Mouse (Mus musculus) retina, embryonic 14.5 days (tissue): ENCODE measurements around the gene Hdgfl3.
A peak's percentile ranks its signal among the peaks of the same experiment; 100 is the strongest.

ENCODE experiments used
- DNase-seq: peaks from one replicate; pipeline ENCODE4 v3.0.0-alpha.2; 2015; ENCODE audit warnings: low spot score

Hdgfl3 gene

GRCm38 (mm10) chr7:81934267-81934745, at the start of gene Hdgfl3:
Gene Hdgfl3 (minus strand): TSS chr7:81934473.
- DNase-seq, result peak; percentile 88

GRCm38 (mm10) chr7:81983651-81984050, 49.4 kb upstream of the Hdgfl3 start:
- DNase-seq, result no peak

GRCm38 (mm10) chr7:81978304-81978703, 44.0 kb upstream of the Hdgfl3 start:
- no peak for DNase-seq

- DNase-seq, result no peak
Measured at GRCm38 (mm10) chr7:81974616-81975015, 40.3 kb upstream of the Hdgfl3 start.

GRCm38 (mm10) chr7:81973939-81974338, 39.7 kb upstream of the Hdgfl3 start:
- DNase-seq, result no peak

- no peak for DNase-seq
Measured at GRCm38 (mm10) chr7:81973339-81973738, 39.1 kb upstream of the Hdgfl3 start.

GRCm38 (mm10) chr7:81968975-81969374, 34.7 kb upstream of the Hdgfl3 start:
- DNase-seq, result no peak

- DNase-seq, result no peak
Measured at GRCm38 (mm10) chr7:81968451-81968850, 34.2 kb upstream of the Hdgfl3 start.

GRCm38 (mm10) chr7:81966195-81966594, 31.9 kb upstream of the Hdgfl3 start:
- DNase-seq, result no peak

GRCm38 (mm10) chr7:81959704-81960103, 25.4 kb upstream of the Hdgfl3 start:
- peak; percentile 79 for DNase-seq

- peak; percentile 61 for DNase-seq
Measured at GRCm38 (mm10) chr7:81954208-81954846, 20.1 kb upstream of the Hdgfl3 start.

- DNase-seq, result no peak
Measured at GRCm38 (mm10) chr7:81950499-81950898, 16.2 kb upstream of the Hdgfl3 start.

GRCm38 (mm10) chr7:81945398-81945797, 11.1 kb upstream of the Hdgfl3 start:
- peak; percentile 73 for DNase-seq

GRCm38 (mm10) chr7:81934806-81935205, 533 bp upstream of the Hdgfl3 start:
- DNase-seq, result no peak

- peak; percentile 75 for DNase-seq
Measured at GRCm38 (mm10) chr7:81933601-81934266, 539 bp downstream of the Hdgfl3 start.

- DNase-seq, result no peak
Measured at GRCm38 (mm10) chr7:81933061-81933600, 1.1 kb downstream of the Hdgfl3 start.

GRCm38 (mm10) chr7:81932521-81933045, 1.7 kb downstream of the Hdgfl3 start:
- no peak for DNase-seq

- no peak for DNase-seq
Measured at GRCm38 (mm10) chr7:81928998-81929397, 5.3 kb downstream of the Hdgfl3 start.

GRCm38 (mm10) chr7:81921379-81921952, 12.8 kb downstream of the Hdgfl3 start:
- no peak for DNase-seq

- no peak for DNase-seq
Measured at GRCm38 (mm10) chr7:81920314-81920713, 14.0 kb downstream of the Hdgfl3 start.

GRCm38 (mm10) chr7:81918316-81918715, 16.0 kb downstream of the Hdgfl3 start:
- DNase-seq, result no peak

- no peak for DNase-seq
Measured at GRCm38 (mm10) chr7:81904926-81905325, 29.3 kb downstream of the Hdgfl3 start.

- DNase-seq, result no peak
Measured at GRCm38 (mm10) chr7:81904094-81904493, 30.2 kb downstream of the Hdgfl3 start.
